Mouse (Mus musculus): Measurements from ENCODE around the gene 5530401A14Rik. TPM values are rescaled to one million over a fixed set of nuclear protein-coding genes. Genes with fewer than 3 reads are reported as not detected.
A peak's percentile ranks its signal among the peaks of the same experiment; 100 is the strongest.

Gene 5530401A14Rik
- under 1 TPM; 0.07 to 0.16 TPM for total RNA-seq (2021)

GRCm38 (mm10) chr11:81860250-81860972, at the start of gene 5530401A14Rik:
Gene 5530401A14Rik, plus strand, starts transcription at chr11:81860673.
- no peak for DNase-seq

GRCm38 (mm10) chr11:81814816-81815215, 45.7 kb upstream of the 5530401A14Rik start:
- no peak for DNase-seq

- DNase-seq: no peak
These were observed 43.9 kb upstream of the 5530401A14Rik start for GRCm38 (mm10) chr11:81816531-81816930.

- no peak for DNase-seq
These were observed 28.1 kb upstream of the 5530401A14Rik start for GRCm38 (mm10) chr11:81832381-81832780.

GRCm38 (mm10) chr11:81838426-81838825, 22.0 kb upstream of the 5530401A14Rik start:
- no peak for DNase-seq

- no peak for DNase-seq
These were observed 19.5 kb upstream of the 5530401A14Rik start for GRCm38 (mm10) chr11:81841001-81841400.

- peak; percentile 14 for DNase-seq
These were observed 15.3 kb upstream of the 5530401A14Rik start for GRCm38 (mm10) chr11:81845010-81845685.

GRCm38 (mm10) chr11:81845686-81846036, 14.8 kb upstream of the 5530401A14Rik start:
- DNase-seq: no peak

- DNase-seq: no peak
These were observed 12.5 kb upstream of the 5530401A14Rik start for GRCm38 (mm10) chr11:81847773-81848490.

GRCm38 (mm10) chr11:81865661-81866382, 5.3 kb downstream of the 5530401A14Rik start:
- peak; percentile 8 for DNase-seq

GRCm38 (mm10) chr11:81871506-81872213, 11.2 kb downstream of the 5530401A14Rik start:
- no peak for DNase-seq

- no peak for DNase-seq
These were observed 36.0 kb downstream of the 5530401A14Rik start for GRCm38 (mm10) chr11:81896511-81896910.

GRCm38 (mm10) chr11:81897547-81898354, 37.3 kb downstream of the 5530401A14Rik start:
- DNase-seq: no peak

- DNase-seq: no peak
These were observed 41.8 kb downstream of the 5530401A14Rik start for GRCm38 (mm10) chr11:81902318-81902717.

GRCm38 (mm10) chr11:81908760-81909159, 48.3 kb downstream of the 5530401A14Rik start:
- DNase-seq: no peak

- DNase-seq: no peak
These were observed 49.0 kb downstream of the 5530401A14Rik start for GRCm38 (mm10) chr11:81909397-81909894.

- DNase-seq: no peak
These were observed 52.6 kb downstream of the 5530401A14Rik start for GRCm38 (mm10) chr11:81913071-81913470.

GRCm38 (mm10) chr11:81915501-81915900, 55.0 kb downstream of the 5530401A14Rik start:
- no peak for DNase-seq

GRCm38 (mm10) chr11:81923096-81923495, 62.6 kb downstream of the 5530401A14Rik start:
- no peak for DNase-seq

GRCm38 (mm10) chr11:81923626-81924025, 63.2 kb downstream of the 5530401A14Rik start:
- DNase-seq: no peak

- DNase-seq: no peak
These were observed 65.9 kb downstream of the 5530401A14Rik start for GRCm38 (mm10) chr11:81926393-81926792.
